In the genomic region with DNA sequence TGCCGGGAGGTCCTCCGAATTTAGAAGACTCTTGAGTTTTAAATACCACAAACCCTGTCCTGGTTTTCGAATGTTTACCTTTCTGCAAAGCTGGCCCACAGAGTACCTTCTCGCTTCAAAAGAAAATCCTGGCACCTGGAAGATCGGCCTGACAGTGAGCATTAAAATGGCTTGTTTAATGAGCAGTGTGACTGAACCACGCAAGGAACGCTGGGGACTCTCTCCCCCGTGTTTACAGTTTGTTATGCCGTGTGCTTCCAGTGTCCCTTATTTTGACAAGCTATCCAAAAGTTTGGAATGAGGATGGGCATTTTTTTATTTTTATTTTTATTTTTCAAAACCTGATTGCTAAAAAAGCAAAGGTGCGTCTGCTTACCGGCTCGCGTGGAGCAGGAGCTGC, we compare ENCODE assay signal across 9 mouse cellular contexts.
A peak's percentile ranks its signal among the peaks of the same experiment; 100 is the strongest.
DNase-seq lines count a peak whose midpoint lies in the region; ATAC-seq lines count a peak whose summit lies in the region.
"Had no signal": no experiment of that assay in that cellular context is flagged by ENCODE, and none has a peak within 500 bp of the region (broad histone marks: within the 10 kb centered on the region; RNA-seq: fewer than 3 reads in every experiment).

No protein-coding gene starts in this region.

- 32% methylated on average over 13 of the region's 13 CpGs for WGBS in liver, embryonic 11.5 days
- 37% methylated on average over 13 of the region's 13 CpGs for WGBS in forebrain, embryonic 13.5 days
- WGBS in limb, embryonic 13.5 days: 30% methylated on average over 13 of the region's 13 CpGs
- WGBS in neural tube, embryonic 15.5 days: 34% methylated on average over 13 of the region's 13 CpGs

- H3K36me3 ChIP-seq in liver, embryonic 11.5 days (ENCODE audit: control insufficient read depth, insufficient read depth, low read length): no peaks in the 10 kb centered on the region
- H3K36me3 ChIP-seq in forebrain, embryonic 13.5 days (ENCODE audit: poor library complexity, severe bottlenecking): no peaks in the 10 kb centered on the region
- H3K36me3 ChIP-seq in limb, embryonic 13.5 days: no peaks in the 10 kb centered on the region
- H3K36me3 ChIP-seq in neural tube, embryonic 15.5 days: no peaks in the 10 kb centered on the region

- no peaks in the 10 kb centered on the region for H3K9me3 ChIP-seq in liver, embryonic 11.5 days (ENCODE audit: control insufficient read depth, low read length)
- H3K9me3 ChIP-seq in forebrain, embryonic 13.5 days (replicated peaks): no peaks in the 10 kb centered on the region
- no peaks in the 10 kb centered on the region for H3K9me3 ChIP-seq in limb, embryonic 13.5 days
- no peaks in the 10 kb centered on the region for H3K9me3 ChIP-seq in neural tube, embryonic 15.5 days (replicated peaks)

- ATAC-seq in liver, embryonic 11.5 days (replicated peaks; ENCODE audit: low FRiP score): no peak
- ATAC-seq in forebrain, embryonic 13.5 days: 0 out of 2 replicates have a peak, but pooled peaks have one; percentile 6
- no peak for ATAC-seq in limb, embryonic 13.5 days (ENCODE audit: low FRiP score, low read depth)
- ATAC-seq in neural tube, embryonic 15.5 days (ENCODE audit: low FRiP score): no peak
- no peak for ATAC-seq in CD4-positive, CD25-positive, alpha-beta regulatory T cell, adult 4 months
- ATAC-seq: Patski had no signal

- H3K9ac ChIP-seq in liver, embryonic 11.5 days (ENCODE audit: low read depth, low read length): no peak overlapping the region
- H3K9ac ChIP-seq in forebrain, embryonic 13.5 days: peak overlapping the region; percentile 30; the same call in 1 of the 2 replicates
- H3K9ac ChIP-seq in limb, embryonic 13.5 days: no peak overlapping the region
- no peak overlapping the region for H3K9ac ChIP-seq in neural tube, embryonic 15.5 days (replicated peaks)

- H3K4me3 ChIP-seq in liver, embryonic 11.5 days (ENCODE audit: low read depth, low read length): no peak overlapping the region; the same call in 1 of the 2 replicates
- H3K4me3 ChIP-seq in forebrain, embryonic 13.5 days: peak overlapping the region; percentile 27
- peak overlapping the region; percentile 32 for H3K4me3 ChIP-seq in limb, embryonic 13.5 days
- peak overlapping the region; percentile 29 for H3K4me3 ChIP-seq in neural tube, embryonic 15.5 days (replicated peaks)

- H3K27ac ChIP-seq in liver, embryonic 11.5 days (ENCODE audit: low read depth, low read length): no peak overlapping the region
- no peak overlapping the region for H3K27ac ChIP-seq in forebrain, embryonic 13.5 days
- no peak overlapping the region for H3K27ac ChIP-seq in limb, embryonic 13.5 days
- no peak overlapping the region for H3K27ac ChIP-seq in neural tube, embryonic 15.5 days (replicated peaks)

- H3K27me3 ChIP-seq in liver, embryonic 11.5 days (replicated peaks; ENCODE audit: control insufficient read depth, insufficient read depth, low read length): peaks cover 11% of the 10 kb centered on the region
- peaks cover 18% of the 10 kb centered on the region for H3K27me3 ChIP-seq in forebrain, embryonic 13.5 days
- peaks cover 13% of the 10 kb centered on the region; the same call in 1 of the 2 replicates for H3K27me3 ChIP-seq in limb, embryonic 13.5 days
- H3K27me3 ChIP-seq in neural tube, embryonic 15.5 days (replicated peaks): peaks cover 7% of the 10 kb centered on the region; the same call in 1 of the 2 replicates

- H3K4me1 ChIP-seq in liver, embryonic 11.5 days (replicated peaks; ENCODE audit: control insufficient read depth, insufficient read depth, low read length): no peaks in the 10 kb centered on the region
- H3K4me1 ChIP-seq in forebrain, embryonic 13.5 days: peaks cover 3% of the 10 kb centered on the region
- peaks cover 41% of the 10 kb centered on the region for H3K4me1 ChIP-seq in limb, embryonic 13.5 days
- peaks cover 15% of the 10 kb centered on the region for H3K4me1 ChIP-seq in neural tube, embryonic 15.5 days

- peak; percentile 28 for DNase-seq in liver, embryonic 11.5 days (ENCODE audit: low spot score)
- no peak for DNase-seq in liver
- no peak for DNase-seq in adrenal gland, postnatal 4 days (ENCODE audit: low spot score in 2 of 2)
- DNase-seq in urinary bladder, postnatal 4 days (ENCODE audit: low spot score in 2 of 2): no peak

- H3K4me2 ChIP-seq in liver, embryonic 11.5 days: peak overlapping the region; percentile 51
- H3K4me2 ChIP-seq in forebrain, embryonic 13.5 days: peak overlapping the region; percentile 60
- peak overlapping the region; percentile 64 for H3K4me2 ChIP-seq in limb, embryonic 13.5 days (replicated peaks)
- H3K4me2 ChIP-seq in neural tube, embryonic 15.5 days: peak overlapping the region; percentile 58
